Mouse (Mus musculus) spleen, adult 2 months (tissue): ENCODE results near the gene Dgki. TPM values are rescaled to one million over a fixed set of nuclear protein-coding genes. Genes with fewer than 3 reads are reported as not detected.

ENCODE experiments used
- DNase-seq, 2 experiments: peaks; one replicate each; pipeline versions ENCODE4 v3.0.0 to v3.0.0-alpha.2; 2012 to 2021; ENCODE audit warnings: low spot score in 2 of 2, low read depth in 1 of 2
- H3K27ac ChIP-seq: fragments of 200-500 bp; 2 replicates; pipeline ENCODE4 v1.5.1; 2012; ENCODE audit warnings: low read length, inconsistent platforms; ENCODE audit not compliant: insufficient read depth
- H3K27me3 ChIP-seq: fragments of 200-500 bp; 2 replicates; pipeline ENCODE4 v1.6.1; 2012; ENCODE audit warnings: mild to moderate bottlenecking, moderate library complexity, low read length, inconsistent platforms; ENCODE audit not compliant: control insufficient read depth, insufficient read depth
- H3K36me3 ChIP-seq: fragments of 200-500 bp; 2 replicates; pipeline ENCODE4 v1.6.1; 2012; ENCODE audit warnings: mild to moderate bottlenecking, low read length, inconsistent platforms; ENCODE audit not compliant: control insufficient read depth, insufficient read depth
- H3K4me1 ChIP-seq: fragments of 200-500 bp; 2 replicates; pipeline ENCODE4 v1.6.1; 2011; ENCODE audit warnings: inconsistent platforms; ENCODE audit not compliant: control insufficient read depth, insufficient read depth, insufficient read length
- H3K4me3 ChIP-seq: fragments of 200-500 bp; 2 replicates; pipeline ENCODE4 v1.5.1; 2011; ENCODE audit warnings: mild to moderate bottlenecking, inconsistent platforms; ENCODE audit not compliant: insufficient read depth, insufficient read length; ENCODE audit errors: extremely low read depth
- CTCF ChIP-seq: fragments of 200-500 bp; IDR thresholded peaks from 2 replicates; pipeline ENCODE4 v1.5.1; 2011; ENCODE audit warnings: mild to moderate bottlenecking, inconsistent platforms; ENCODE audit not compliant: insufficient read depth, insufficient read length, insufficient replicate concordance; ENCODE audit errors: extremely low read depth
- POLR2A ChIP-seq: fragments of 200-500 bp; IDR thresholded peaks from 2 replicates; pipeline ENCODE4 v1.6.1; 2011; ENCODE audit warnings: low read depth, low read length, inconsistent platforms
- WGBS: fragments of 180-500 bp; shearing (Covaris S2); methylation state at CpG from one replicate; pipeline ENCODE4 v1.1.7; 2018; 5-methylcytosine and 5-hydroxymethylcytosine counted together
- polyA plus RNA-seq: library from polyadenylated mRNA; depleted of rRNA; stranded (reverse); fragments of >200 nt; gene quantifications from 2 replicates; pipeline ENCODE4 v1.2.3, GENCODE M21; 2012

Dgki gene
- polyA plus RNA-seq, 1 experiment: 0.70 TPM

DNA sequence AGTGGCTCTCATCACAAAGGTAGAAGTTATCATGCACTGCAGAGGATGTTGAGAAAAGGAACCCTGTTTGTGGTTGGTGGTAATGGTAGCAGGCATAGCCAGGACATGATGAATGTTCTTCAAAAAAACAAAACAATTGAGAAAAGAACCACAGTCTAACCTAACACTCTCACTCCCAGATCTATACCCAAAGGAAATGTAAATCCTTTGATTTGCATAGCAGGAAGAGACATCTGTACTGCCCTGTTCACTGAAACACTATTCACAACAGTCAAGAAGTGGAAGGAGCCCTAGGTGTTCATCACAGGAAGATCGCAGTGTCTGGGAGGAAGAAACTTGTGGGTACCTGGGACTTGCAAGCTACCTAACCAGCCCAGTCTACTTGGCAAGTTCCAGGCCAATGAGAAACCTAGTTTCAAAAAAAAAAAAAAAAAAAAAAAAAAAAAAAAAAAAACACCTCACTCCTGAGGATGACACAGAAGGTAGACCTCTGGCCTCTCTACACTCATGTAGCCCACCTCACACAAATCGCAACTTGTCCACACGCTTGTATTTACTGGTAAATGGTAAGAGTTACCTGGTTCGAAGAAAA is 152.5 kb downstream of the Dgki start:
- Histone ChIP-seq H3K36me3 (no peaks in the 10 kb centered on the region), H3K4me1 (no peaks in the 10 kb centered on the region), H3K4me3 (no peak overlapping the region), H3K27me3 (no peaks in the 10 kb centered on the region), H3K27ac (no peak overlapping the region)
- 89% methylated on average over 4 of the region's 4 CpGs for WGBS
- no peak for DNase-seq
- TF ChIP-seq POLR2A (no peak), CTCF (no peak)

DNA sequence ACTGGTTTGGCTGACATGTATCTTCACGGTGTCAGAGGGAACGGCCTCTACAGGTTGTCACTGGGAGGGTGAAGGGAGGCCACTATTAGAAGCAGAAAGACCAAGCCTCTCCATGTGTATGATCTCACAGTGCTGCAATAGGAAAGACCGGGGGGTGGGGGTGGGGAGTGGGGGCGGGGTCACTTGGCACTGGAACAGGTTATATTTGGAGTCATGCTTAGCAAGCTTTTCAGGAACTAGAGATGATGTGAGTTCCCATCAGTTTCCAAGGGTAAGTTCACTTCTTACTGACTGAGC is 156.2 kb downstream of the Dgki start:
- no peaks in the 10 kb centered on the region for H3K36me3 ChIP-seq
- no peak for DNase-seq
- H3K27ac ChIP-seq: no peak overlapping the region
- TF ChIP-seq POLR2A (no peak), CTCF (no peak)
- no peaks in the 10 kb centered on the region for H3K27me3 ChIP-seq
- H3K4me1 ChIP-seq: no peaks in the 10 kb centered on the region
- 24% methylated on average over 4 of the region's 4 CpGs for WGBS
- H3K4me3 ChIP-seq: no peak overlapping the region

DNA sequence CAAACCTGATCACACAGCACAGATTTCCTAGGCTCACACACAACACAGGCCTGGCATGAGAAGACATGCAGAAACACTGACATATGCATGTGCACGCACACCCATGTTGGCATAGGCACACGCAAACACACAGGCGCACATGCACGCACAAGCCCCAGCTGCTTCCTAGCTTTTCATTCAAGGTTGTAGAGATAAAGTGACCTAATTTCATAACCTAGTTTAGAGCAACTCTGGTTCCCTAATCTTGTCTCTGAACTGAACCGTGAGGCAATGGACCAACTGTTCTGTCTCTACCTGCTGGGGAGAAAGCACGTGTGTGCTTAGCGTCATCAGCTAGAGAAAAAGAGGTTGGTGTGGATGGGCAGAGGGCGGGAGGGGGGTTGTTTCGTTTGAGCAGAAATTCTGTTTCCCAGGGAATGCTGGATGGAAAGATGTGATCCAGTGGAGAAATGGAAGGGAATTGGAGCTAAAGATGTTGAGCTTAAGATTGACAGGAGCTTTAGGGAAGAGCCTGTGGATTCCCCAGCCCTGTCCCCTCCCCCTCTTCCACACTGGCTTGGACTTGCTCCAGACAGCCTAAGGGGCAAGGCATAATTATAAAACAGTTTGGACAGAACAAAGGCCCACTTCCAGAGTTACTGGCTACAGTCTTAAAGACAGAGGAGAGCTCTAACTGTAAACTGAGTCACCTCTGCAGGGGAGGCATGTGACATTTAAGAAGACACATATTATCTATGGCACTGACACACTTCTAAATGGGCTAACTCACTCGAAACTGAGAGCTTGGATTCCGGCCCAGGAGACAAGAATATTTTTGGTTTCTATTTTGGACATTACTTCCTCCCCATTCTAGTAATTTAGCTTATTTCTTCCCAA is 156.8 kb downstream of the Dgki start:
- 73% methylated on average over 11 of the region's 11 CpGs for WGBS
- no peak for DNase-seq

DNA sequence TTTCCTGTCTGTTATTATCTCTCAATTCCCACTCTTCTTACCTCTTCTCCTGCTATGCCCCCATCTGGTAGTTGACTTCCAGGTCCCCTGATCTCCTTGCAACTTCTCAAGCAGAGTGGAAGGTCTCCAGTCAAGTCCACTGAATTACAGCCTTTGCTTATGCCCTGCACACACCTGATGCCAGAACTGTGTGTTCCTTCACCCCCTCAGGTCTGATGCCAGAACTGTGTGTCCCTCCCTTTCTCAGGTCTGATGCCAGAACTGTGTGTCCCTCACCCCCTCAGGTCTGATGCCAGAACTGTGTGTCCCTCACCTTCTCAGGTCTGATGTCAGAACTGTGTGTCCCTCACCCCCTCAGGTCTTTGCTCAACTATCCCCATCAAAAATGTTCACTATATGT is 161.2 kb downstream of the Dgki start:
- H3K27me3 ChIP-seq: no peaks in the 10 kb centered on the region
- H3K4me1 ChIP-seq: no peaks in the 10 kb centered on the region
- no peak for DNase-seq
- no peaks in the 10 kb centered on the region for H3K36me3 ChIP-seq
- no peak for TF ChIP-seq POLR2A
- TF ChIP-seq CTCF: no peak
- no peak overlapping the region for H3K27ac ChIP-seq
- no peak overlapping the region for H3K4me3 ChIP-seq

More for the DNA sequence above, 156.8 kb downstream of the Dgki start:
- Histone ChIP-seq H3K4me3 (no peak overlapping the region), H3K4me1 (no peaks in the 10 kb centered on the region), H3K36me3 (no peaks in the 10 kb centered on the region), H3K27me3 (no peaks in the 10 kb centered on the region), H3K27ac (no peak overlapping the region)
- TF ChIP-seq POLR2A (no peak), CTCF (no peak)

GRCm38 (mm10) chr6:37131257-37131656 is 168.7 kb downstream of the Dgki start:
- TF ChIP-seq POLR2A: no peak
- TF ChIP-seq CTCF: no peak
- no peak overlapping the region for H3K27ac ChIP-seq
- H3K27me3 ChIP-seq: no peaks in the 10 kb centered on the region
- H3K36me3 ChIP-seq: no peaks in the 10 kb centered on the region
- DNase-seq: no peak
- 88% methylated on average over 4 of the region's 4 CpGs for WGBS
- no peak overlapping the region for H3K4me3 ChIP-seq
- H3K4me1 ChIP-seq: no peaks in the 10 kb centered on the region

GRCm38 (mm10) chr6:37120417-37121154 is 179.4 kb downstream of the Dgki start:
- Histone ChIP-seq H3K27ac (no peak overlapping the region), H3K36me3 (no peaks in the 10 kb centered on the region), H3K27me3 (no peaks in the 10 kb centered on the region), H3K4me1 (no peaks in the 10 kb centered on the region), H3K4me3 (no peak overlapping the region)
- DNase-seq: no peak
- 89% methylated on average over 19 of the region's 19 CpGs for WGBS
- TF ChIP-seq POLR2A (no peak), CTCF (no peak)

GRCm38 (mm10) chr6:37119205-37119604 is 180.8 kb downstream of the Dgki start:
- Histone ChIP-seq H3K27me3 (no peaks in the 10 kb centered on the region), H3K36me3 (no peaks in the 10 kb centered on the region), H3K4me1 (no peaks in the 10 kb centered on the region), H3K27ac (no peak overlapping the region), H3K4me3 (no peak overlapping the region)
- DNase-seq: no peak
- TF ChIP-seq POLR2A (no peak), CTCF (no peak)
- 64% methylated on average over 3 of the region's 3 CpGs for WGBS
